Mouse (Mus musculus): ENCODE results near the gene Fbxw2. TPM values are rescaled to one million over a fixed set of nuclear protein-coding genes. Genes with fewer than 3 reads are reported as not detected.

Fbxw2 gene
- 10 to 100 TPM; 20.4 to 58.5 TPM for polyA plus RNA-seq (2012; fragmentation: generic; extraction: Trizol)

GRCm38 (mm10) chr2:34825827-34826459, at the start of gene Fbxw2:
Gene Fbxw2 (minus strand): TSS chr2:34826311.

GRCm38 (mm10) chr2:34874816-34875345, 48.8 kb upstream of the Fbxw2 start, which contains the start of gene Psmd5:
Gene Psmd5 (minus strand): TSS chr2:34874968.

DNA sequence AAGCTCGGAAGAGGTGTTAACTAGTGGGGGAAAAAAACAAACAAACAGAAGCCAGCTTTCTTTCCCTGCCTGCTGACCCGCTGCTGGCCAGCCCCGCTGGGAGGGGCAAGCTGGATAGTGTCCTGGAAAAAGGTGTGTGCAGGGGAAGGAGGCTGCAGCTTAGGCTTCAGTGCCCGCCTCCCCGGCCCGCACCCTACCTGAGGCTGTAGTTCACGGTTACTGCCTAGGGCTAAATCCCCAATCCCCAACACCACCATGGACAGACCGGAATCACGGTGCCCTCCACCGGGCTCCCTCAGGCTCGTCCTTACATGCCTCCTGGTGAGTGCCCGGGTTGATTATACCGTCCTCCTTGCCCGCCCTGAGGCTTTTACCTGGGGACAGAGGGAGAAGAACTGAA, 48.2 kb upstream of the Fbxw2 start, which contains the start of gene Cutal:
Cutal (plus strand) TSS at position 126 of the 400 bp plus-strand sequence.

GRCm38 (mm10) chr2:34832766-34833457, 6.8 kb upstream of the Fbxw2 start, which contains the start of gene Gm34653:
Gene Gm34653 (plus strand): TSS chr2:34833007.

DNA sequence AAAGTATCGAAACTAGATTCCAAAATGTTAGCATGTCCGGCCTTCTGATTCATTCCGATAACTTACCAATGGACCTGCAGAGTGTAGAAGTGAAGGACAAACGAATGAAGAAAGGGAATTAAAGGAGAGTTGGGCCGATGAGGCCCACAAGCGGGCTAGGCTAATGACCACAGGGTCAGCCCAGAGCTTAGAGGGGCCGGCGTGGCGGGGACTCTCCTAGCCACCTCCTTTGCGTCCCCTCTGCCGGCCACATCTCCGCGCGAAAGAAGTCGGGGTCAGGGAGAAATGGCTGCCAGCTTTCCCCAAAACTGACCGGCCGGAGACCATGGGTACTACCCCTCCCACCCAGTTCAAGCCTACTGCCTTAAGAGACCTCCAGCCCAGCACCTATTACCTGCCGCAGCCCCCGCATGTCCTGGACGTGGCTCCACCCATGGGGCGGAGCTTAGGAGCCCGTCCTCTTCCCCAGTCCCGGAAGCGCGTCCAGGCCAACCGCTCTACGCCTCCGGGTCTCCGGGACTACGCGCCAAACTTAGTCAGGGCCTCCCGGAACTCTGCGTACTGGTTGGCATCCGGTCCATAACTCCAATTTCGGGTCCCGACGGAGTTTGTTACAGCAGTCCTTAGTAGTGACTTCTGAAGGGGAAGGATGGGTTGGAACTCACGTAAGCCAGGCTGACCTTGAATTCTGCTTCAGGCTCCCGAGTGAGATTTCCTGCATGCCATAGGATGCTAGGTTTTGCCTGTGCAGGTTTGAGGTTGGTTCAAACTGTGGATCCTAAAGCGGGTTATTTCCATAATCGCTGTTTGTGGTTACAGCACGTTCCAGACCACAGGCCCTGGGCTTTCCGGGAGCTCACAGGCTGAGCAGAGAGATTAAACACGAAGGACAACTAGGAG, 26.5 kb downstream of the Fbxw2 start, which contains the start of gene Rabepk:
Rabepk (minus strand) TSS at position 556 of the 900 bp plus-strand sequence.

DNA sequence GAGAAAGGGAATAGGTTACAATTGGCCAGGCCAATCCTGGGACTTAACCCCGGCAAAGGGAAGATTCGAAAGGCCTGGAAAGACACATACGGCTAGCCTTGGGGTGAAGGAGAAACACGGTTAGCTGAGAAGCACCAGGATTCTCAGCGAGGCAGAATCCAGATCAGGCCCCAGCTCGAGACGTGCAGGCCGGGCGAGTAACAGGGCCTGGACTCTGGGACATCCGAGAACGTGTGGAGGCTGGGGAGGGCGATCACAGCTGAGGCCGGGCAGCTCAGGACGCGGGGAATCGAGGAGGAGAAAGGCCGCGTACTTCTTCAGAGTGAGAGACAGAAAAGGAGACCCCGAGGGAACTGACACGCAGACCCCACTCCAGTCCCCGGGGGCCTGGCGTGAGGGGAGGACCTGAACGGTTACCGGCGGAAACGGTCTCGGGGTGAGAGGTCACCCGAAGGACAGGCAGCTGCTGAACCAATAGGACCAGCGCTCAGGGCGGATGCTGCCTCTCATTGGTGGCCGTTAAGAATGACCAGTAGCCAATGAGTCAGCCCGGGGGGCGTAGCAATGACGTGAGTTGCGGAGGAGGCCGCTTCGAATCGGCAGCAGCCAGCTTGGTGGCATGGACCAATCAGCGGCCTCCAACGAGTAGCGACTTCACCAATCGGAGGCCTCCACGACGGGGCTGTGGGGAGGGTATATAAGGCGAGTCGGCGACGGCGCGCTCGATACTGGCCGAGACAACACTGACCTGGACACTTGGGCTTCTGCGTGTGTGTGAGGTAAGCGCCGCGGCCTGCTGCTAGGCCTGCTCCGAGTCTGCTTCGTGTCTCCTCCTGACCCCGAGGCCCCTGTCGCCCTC, 54.5 kb downstream of the Fbxw2 start, which contains the start of gene Hspa5:
Hspa5 (plus strand) TSS at position 603 of the 859 bp plus-strand sequence.

GRCm38 (mm10) chr2:34754551-34755358, 71.4 kb downstream of the Fbxw2 start, which contains the start of gene Gapvd1:
Gene Gapvd1 (minus strand): TSS chr2:34755232.

Other genes starting within 250 kb of the Fbxw2 start
- 10 to 100 TPM in 1 of 2 experiments, 1 to 10 TPM in 1; 3.4 to 20.4 TPM for gene Gapvd1, start 71.1 kb downstream of the Fbxw2 start, polyA plus RNA-seq (2012; fragmentation: generic; extraction: Trizol)
- gene Hspa5, start 54.3 kb downstream of the Fbxw2 start, polyA plus RNA-seq (2012; fragmentation: generic; extraction: Trizol): 100 to 1,000 TPM in 1 of 2 experiments, 10 to 100 TPM in 1; 22.3 to 265 TPM
- gene Rabepk, start 26.4 kb downstream of the Fbxw2 start, polyA plus RNA-seq (2012; fragmentation: generic; extraction: Trizol): 10 to 100 TPM; 38.2 to 42.3 TPM
- gene Gm34653, start 6.7 kb upstream of the Fbxw2 start, polyA plus RNA-seq (2012; fragmentation: generic; extraction: Trizol): under 1 TPM in 1 of 2 experiments, not detected in 1; 0.02 TPM
- under 1 TPM in 1 of 2 experiments, not detected in 1; 0.04 TPM for gene Cutal, start 48.1 kb upstream of the Fbxw2 start, polyA plus RNA-seq (2012; fragmentation: generic; extraction: Trizol)
- gene Psmd5, start 48.7 kb upstream of the Fbxw2 start, polyA plus RNA-seq (2012; fragmentation: generic; extraction: Trizol): 10 to 100 TPM; 18.3 to 29.6 TPM
- gene Phf19, start 87.7 kb upstream of the Fbxw2 start, polyA plus RNA-seq (2012; fragmentation: generic; extraction: Trizol): 10 to 100 TPM; 14.3 to 15.9 TPM
- 10 to 100 TPM in 1 of 2 experiments, 1 to 10 TPM in 1; 5.4 to 12.1 TPM for gene Traf1, start 135.5 kb upstream of the Fbxw2 start, polyA plus RNA-seq (2012; fragmentation: generic; extraction: Trizol)
- under 1 TPM in 1 of 2 experiments, not detected in 1; 0.07 TPM for gene Hc, start 235.1 kb upstream of the Fbxw2 start, polyA plus RNA-seq (2012; fragmentation: generic; extraction: Trizol)